19 mouse cellular contexts compared by ENCODE assay signal in the genomic region with DNA sequence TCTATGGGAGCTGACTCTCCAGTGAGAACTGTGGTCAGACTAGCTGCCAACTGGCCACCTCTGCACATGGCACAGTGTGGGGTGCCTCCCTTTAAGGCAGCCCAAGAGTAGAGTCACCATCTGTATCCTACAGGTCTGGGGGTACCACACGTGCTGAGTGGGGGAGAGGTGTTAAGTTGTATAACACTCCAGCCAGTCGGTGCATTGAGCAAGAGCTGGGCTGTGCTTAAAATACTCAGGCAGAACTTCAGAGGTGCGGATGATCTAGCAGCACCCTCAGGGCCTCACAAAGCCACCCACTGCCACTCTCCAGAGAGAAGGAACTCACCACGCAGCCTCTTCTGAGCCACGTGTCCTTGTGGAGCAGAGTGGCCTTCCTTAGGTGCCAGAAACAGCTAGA. TPM values are rescaled to one million over a fixed set of nuclear protein-coding genes. Genes with fewer than 3 reads are reported as not detected.
DNase-seq lines count a peak whose midpoint lies in the region.
"Had no signal": no experiment of that assay in that cellular context is flagged by ENCODE, and none has a peak within 500 bp of the region (broad histone marks: within the 10 kb centered on the region; RNA-seq: fewer than 3 reads in every experiment).

No protein-coding gene starts in this region.

- intact Hi-C loops in left cerebral cortex, postnatal 10 days (cut with DNase I) = no loop called here
- intact Hi-C loops in left cerebral cortex, postnatal 36 days (cut with DNase I) = no loop called here

- peak; percentile 81 for DNase-seq in left cerebral cortex, adult 11 months (ENCODE audit: low spot score)
- DNase-seq in left cerebral cortex, postnatal 10 days (ENCODE audit: extremely low spot score in 1 of 2, low spot score in 2 of 2) = no peak
- peak; percentile 88 for DNase-seq in brain, adult 2 months (ENCODE audit: low read depth, low spot score)
- peak; percentile 75 to 91 for DNase-seq in frontal cortex, postnatal 36 days (ENCODE audit: low spot score in 2 of 2)
- DNase-seq in left cerebral cortex, postnatal 36 days (ENCODE audit: low spot score in 2 of 2) = peak; percentile 81 to 86
- no peak for DNase-seq in cerebellum, postnatal 4 days (ENCODE audit: low spot score in 2 of 2)
- no peak for DNase-seq in adrenal gland, postnatal 25 days
- DNase-seq: adrenal gland, postnatal 36 days; cerebellum, adult 2 months; cerebellum, postnatal 36 days; embryo, embryonic 11 days; gastrocnemius, postnatal 14 days; kidney, adult 18-20 months; kidney, postnatal 25 days; liver, postnatal 0 days; lung, postnatal 36 days; thymus, postnatal 36 days had no signal

RNA-seq across cellular contexts. Expression of a gene that starts 48.4 kb away (rescaled TPM):
- 1 to 10 TPM; 4.6 to 5.0 TPM for total RNA-seq in left cerebral cortex, postnatal 10 days (2021)
- 1 to 10 TPM; 6.4 TPM for total RNA-seq in left cerebral cortex, postnatal 36 days (2021)
- 5.8 and 6.3 TPM in 2 replicates for total RNA-seq in adrenal gland, postnatal 25 days (2021)

RNA-seq across cellular contexts. Expression of a gene that starts 48.7 kb away (rescaled TPM):
- total RNA-seq in left cerebral cortex, postnatal 10 days (2021) = 100 to 1,000 TPM in 1 of 2 experiments, 10 to 100 TPM in 1; 95.7 to 101 TPM
- 100 to 1,000 TPM; 182 to 198 TPM for total RNA-seq in left cerebral cortex, postnatal 36 days (2021)
- 3.0 and 4.0 TPM in 2 replicates for total RNA-seq in adrenal gland, postnatal 25 days (2021)
- total RNA-seq: granulocyte monocyte progenitor cell, adult 5-6 weeks; megakaryocyte, adult 5-6 weeks had no signal

Comparison
In these comparisons a context has a peak if more than half of its experiments do, and no peak if none do; other contexts are left out.
1. DNase-seq: peak in left cerebral cortex, adult 11 months (single experiment), brain, adult 2 months (single experiment), frontal cortex, postnatal 36 days (2 of 2) and left cerebral cortex, postnatal 36 days (2 of 2); none in left cerebral cortex, postnatal 10 days (0 of 2), cerebellum, postnatal 4 days (0 of 2) and adrenal gland, postnatal 25 days (single experiment).
2. RNA of a gene that starts 48.7 kb away (total RNA-seq): 182 to 198 TPM in left cerebral cortex, postnatal 36 days and 95.7 to 101 TPM in left cerebral cortex, postnatal 10 days; 3.0 to 4.0 TPM in adrenal gland, postnatal 25 days; every median in the first group is over 10 times any median in the second.